In the genomic region with DNA sequence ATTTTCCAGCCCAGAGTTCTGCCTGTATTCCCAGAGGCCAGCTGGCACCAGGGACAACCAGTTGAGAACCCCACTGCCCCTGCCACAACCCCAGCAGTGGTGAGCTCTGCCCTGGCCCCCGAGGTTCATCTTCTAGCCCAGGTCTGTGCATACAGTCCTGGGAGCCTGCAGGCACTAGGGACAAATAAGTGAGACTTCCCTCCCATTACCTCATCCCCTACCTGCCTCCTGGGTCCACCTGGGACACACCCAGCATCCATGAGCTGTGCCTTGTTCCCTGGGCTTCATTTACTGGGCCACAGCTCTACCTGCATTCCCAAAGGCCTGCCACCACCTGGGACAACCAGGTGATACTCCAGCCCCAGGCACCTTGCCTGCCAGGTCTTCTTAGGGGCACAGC, we compare ENCODE assay signal across 34 mouse cellular contexts.
"Had no signal": no experiment of that assay in that cellular context is flagged by ENCODE, and none has a peak within 500 bp of the region (broad histone marks: within the 10 kb centered on the region; RNA-seq: fewer than 3 reads in every experiment).

No protein-coding gene starts in this region.

- H3K27me3 ChIP-seq: heart, embryonic 12.5 days; heart, embryonic 13.5 days; heart, embryonic 15.5 days; hindbrain, embryonic 12.5 days; hindbrain, embryonic 13.5 days; hindbrain, embryonic 15.5 days; intestine, embryonic 15.5 days; kidney, embryonic 15.5 days had no signal

- H3K4me1 ChIP-seq: heart, embryonic 12.5 days; heart, embryonic 13.5 days; heart, embryonic 15.5 days; hindbrain, embryonic 10.5 days; hindbrain, embryonic 12.5 days; hindbrain, embryonic 13.5 days; hindbrain, embryonic 15.5 days; intestine, embryonic 15.5 days; kidney, embryonic 15.5 days had no signal

- DNase-seq: heart, postnatal 10 days; heart, postnatal 14 days; heart, postnatal 36 days; heart, postnatal 4 days; kidney, adult 11 months; kidney, adult 18-20 months; kidney, adult 2 months; kidney, adult 8-10 months; kidney, adult 9 months; kidney, postnatal 10 days; kidney, postnatal 14 days; kidney, postnatal 25 days; kidney, postnatal 36 days; kidney, postnatal 4 days; layer of hippocampus, adult 9-11 months; layer of hippocampus, postnatal 36 days had no signal

- H3K4me2 ChIP-seq: heart, embryonic 12.5 days; heart, embryonic 13.5 days; heart, embryonic 15.5 days; hindbrain, embryonic 12.5 days; hindbrain, embryonic 13.5 days; hindbrain, embryonic 14.5 days; hindbrain, embryonic 15.5 days; intestine, embryonic 15.5 days; kidney, embryonic 15.5 days had no signal

- H3K9me3 ChIP-seq: heart, embryonic 12.5 days; heart, embryonic 13.5 days; heart, embryonic 15.5 days; hindbrain, embryonic 10.5 days; hindbrain, embryonic 12.5 days; hindbrain, embryonic 13.5 days; hindbrain, embryonic 15.5 days; intestine, embryonic 15.5 days; kidney, embryonic 15.5 days had no signal

- ATAC-seq: hindbrain, embryonic 16.5 days; hindbrain, postnatal 0 days; inflammation-experienced regulatory T-cells, adult 6 months; intestine, embryonic 15.5 days; intestine, embryonic 16.5 days; intestine, postnatal 0 days had no signal

- H3K36me3 ChIP-seq: heart, embryonic 12.5 days; heart, embryonic 13.5 days; heart, embryonic 15.5 days; hindbrain, embryonic 10.5 days; hindbrain, embryonic 12.5 days; hindbrain, embryonic 13.5 days; hindbrain, embryonic 15.5 days; intestine, embryonic 15.5 days; kidney, embryonic 15.5 days had no signal

- H3K4me3 ChIP-seq: heart, embryonic 12.5 days; heart, embryonic 13.5 days; heart, embryonic 15.5 days; hindbrain, embryonic 10.5 days; hindbrain, embryonic 12.5 days; hindbrain, embryonic 13.5 days; hindbrain, embryonic 15.5 days; intestine, embryonic 15.5 days; kidney, embryonic 15.5 days; layer of hippocampus, adult 2 months; left cerebral cortex, adult 2 months had no signal

- H3K9ac ChIP-seq: heart, embryonic 12.5 days; heart, embryonic 13.5 days; heart, embryonic 15.5 days; hindbrain, embryonic 12.5 days; hindbrain, embryonic 13.5 days; hindbrain, embryonic 14.5 days; hindbrain, embryonic 15.5 days; intestine, embryonic 15.5 days; kidney, embryonic 15.5 days had no signal

- H3K27ac ChIP-seq: heart, embryonic 13.5 days; heart, embryonic 15.5 days; hindbrain, embryonic 10.5 days; hindbrain, embryonic 12.5 days; hindbrain, embryonic 13.5 days; hindbrain, embryonic 14.5 days; hindbrain, embryonic 15.5 days; hindbrain, postnatal 0 days; intestine, embryonic 15.5 days; kidney, embryonic 15.5 days; kidney, postnatal 0 days; layer of hippocampus, adult 2 months; left cerebral cortex, adult 2 months had no signal
